Mouse (Mus musculus): ENCODE results near the gene Camsap2. TPM values are rescaled to one million over a fixed set of nuclear protein-coding genes. Genes with fewer than 3 reads are reported as not detected.

Camsap2 gene
- total and polyA plus RNA-seq, 2 experiments, result 2.3 to 8.9 TPM

- Histone ChIP-seq H3K79me2 (ENCODE audit: control insufficient read depth, insufficient read depth, low read length) (peaks cover 21% of the 10 kb centered on the region; the same call in 1 of the 2 replicates), H3K27me3 (ENCODE audit: control insufficient read depth, insufficient read depth, low read length) (no peaks in the 10 kb centered on the region), H3K9ac (ENCODE audit: low read depth, low read length) (no peak overlapping the region), H3K4me3 (ENCODE audit: insufficient read depth, low read depth, low read length) (no peak overlapping the region), H3K27ac (replicated peaks; ENCODE audit: insufficient read depth, low read depth, low read length) (no peak overlapping the region), H3K36me3 (ENCODE audit: control insufficient read depth, insufficient read depth, low read length) (0 out of 2 replicates have a peak, but pooled peaks cover 2% of the 10 kb centered on the region), H3K4me1 (ENCODE audit: control insufficient read depth, insufficient read depth, low read length) (peaks cover 7% of the 10 kb centered on the region)
- TF ChIP-seq POLR2A (IDR thresholded peaks at IDR 0.05; ENCODE audit: extremely low read depth, insufficient read depth, low read length), result no peak
- no peak for TF ChIP-seq CTCF (IDR thresholded peaks at IDR 0.05; ENCODE audit: low read depth, low read length)
- no peak for DNase-seq (ENCODE audit: extremely low read depth, low read depth, low spot score)
- 75% methylated on average over 3 of the region's 3 CpGs for whole genome bisulfite sequencing
Measured at GRCm38 (mm10) chr1:136340541-136340940, 5.4 kb downstream of the Camsap2 start.

- H3K36me3 ChIP-seq (ENCODE audit: control insufficient read depth, insufficient read depth, low read length), result 0 out of 2 replicates have a peak, but pooled peaks cover 2% of the 10 kb centered on the region
- H3K4me3 ChIP-seq (ENCODE audit: insufficient read depth, low read depth, low read length), result no peak overlapping the region
- H3K4me1 ChIP-seq (ENCODE audit: control insufficient read depth, insufficient read depth, low read length), result no peaks in the 10 kb centered on the region
- no peaks in the 10 kb centered on the region for H3K27me3 ChIP-seq (ENCODE audit: control insufficient read depth, insufficient read depth, low read length)
- DNase-seq (ENCODE audit: extremely low read depth, low read depth, low spot score), result no peak
- TF ChIP-seq CTCF (IDR thresholded peaks at IDR 0.05; ENCODE audit: low read depth, low read length) (no peak), POLR2A (IDR thresholded peaks at IDR 0.05; ENCODE audit: extremely low read depth, insufficient read depth, low read length) (no peak)
- 91% methylated on average over 10 of the region's 10 CpGs for WGBS
- H3K79me2 ChIP-seq (ENCODE audit: control insufficient read depth, insufficient read depth, low read length), result peaks cover 26% of the 10 kb centered on the region; the same call in 1 of the 2 replicates
- no peak overlapping the region for H3K27ac ChIP-seq (replicated peaks; ENCODE audit: insufficient read depth, low read depth, low read length)
- no peak overlapping the region for H3K9ac ChIP-seq (ENCODE audit: low read depth, low read length)
Measured at GRCm38 (mm10) chr1:136334743-136335142, 11.2 kb downstream of the Camsap2 start.

GRCm38 (mm10) chr1:136333512-136333911, 12.4 kb downstream of the Camsap2 start:
- no peak for DNase-seq (ENCODE audit: extremely low read depth, low read depth, low spot score)
- Histone ChIP-seq H3K9ac (ENCODE audit: low read depth, low read length) (no peak overlapping the region), H3K27ac (replicated peaks; ENCODE audit: insufficient read depth, low read depth, low read length) (no peak overlapping the region), H3K36me3 (ENCODE audit: control insufficient read depth, insufficient read depth, low read length) (0 out of 2 replicates have a peak, but pooled peaks cover 2% of the 10 kb centered on the region), H3K27me3 (ENCODE audit: control insufficient read depth, insufficient read depth, low read length) (no peaks in the 10 kb centered on the region), H3K4me1 (ENCODE audit: control insufficient read depth, insufficient read depth, low read length) (no peaks in the 10 kb centered on the region), H3K79me2 (ENCODE audit: control insufficient read depth, insufficient read depth, low read length) (peaks cover 28% of the 10 kb centered on the region; the same call in 1 of the 2 replicates), H3K4me3 (ENCODE audit: insufficient read depth, low read depth, low read length) (no peak overlapping the region)
- TF ChIP-seq POLR2A (IDR thresholded peaks at IDR 0.05; ENCODE audit: extremely low read depth, insufficient read depth, low read length) (no peak), CTCF (IDR thresholded peaks at IDR 0.05; ENCODE audit: low read depth, low read length) (no peak)
- WGBS, result 95% methylated on average over 3 of the region's 3 CpGs

GRCm38 (mm10) chr1:136333071-136333470, 12.8 kb downstream of the Camsap2 start:
- TF ChIP-seq POLR2A (IDR thresholded peaks at IDR 0.05; ENCODE audit: extremely low read depth, insufficient read depth, low read length), result no peak
- TF ChIP-seq CTCF (IDR thresholded peaks at IDR 0.05; ENCODE audit: low read depth, low read length), result no peak
- no peak for DNase-seq (ENCODE audit: extremely low read depth, low read depth, low spot score)
- H3K79me2 ChIP-seq (ENCODE audit: control insufficient read depth, insufficient read depth, low read length), result peaks cover 28% of the 10 kb centered on the region; the same call in 1 of the 2 replicates
- H3K36me3 ChIP-seq (ENCODE audit: control insufficient read depth, insufficient read depth, low read length), result 0 out of 2 replicates have a peak, but pooled peaks cover 2% of the 10 kb centered on the region
- H3K9ac ChIP-seq (ENCODE audit: low read depth, low read length), result no peak overlapping the region
- 91% methylated on average over 7 of the region's 7 CpGs for WGBS
- no peaks in the 10 kb centered on the region for H3K27me3 ChIP-seq (ENCODE audit: control insufficient read depth, insufficient read depth, low read length)
- H3K4me1 ChIP-seq (ENCODE audit: control insufficient read depth, insufficient read depth, low read length), result no peaks in the 10 kb centered on the region
- H3K27ac ChIP-seq (replicated peaks; ENCODE audit: insufficient read depth, low read depth, low read length), result no peak overlapping the region
- H3K4me3 ChIP-seq (ENCODE audit: insufficient read depth, low read depth, low read length), result no peak overlapping the region

GRCm38 (mm10) chr1:136331836-136332235, 14.1 kb downstream of the Camsap2 start:
- H3K27ac ChIP-seq (replicated peaks; ENCODE audit: insufficient read depth, low read depth, low read length), result no peak overlapping the region
- 0 out of 2 replicates have a peak, but pooled peaks cover 2% of the 10 kb centered on the region for H3K36me3 ChIP-seq (ENCODE audit: control insufficient read depth, insufficient read depth, low read length)
- 82% methylated on average over 4 of the region's 4 CpGs for WGBS
- DNase-seq (ENCODE audit: extremely low read depth, low read depth, low spot score), result no peak
- no peak overlapping the region for H3K9ac ChIP-seq (ENCODE audit: low read depth, low read length)
- TF ChIP-seq CTCF (IDR thresholded peaks at IDR 0.05; ENCODE audit: low read depth, low read length), result no peak
- TF ChIP-seq POLR2A (IDR thresholded peaks at IDR 0.05; ENCODE audit: extremely low read depth, insufficient read depth, low read length), result no peak
- no peaks in the 10 kb centered on the region for H3K4me1 ChIP-seq (ENCODE audit: control insufficient read depth, insufficient read depth, low read length)
- H3K27me3 ChIP-seq (ENCODE audit: control insufficient read depth, insufficient read depth, low read length), result no peaks in the 10 kb centered on the region
- H3K4me3 ChIP-seq (ENCODE audit: insufficient read depth, low read depth, low read length), result no peak overlapping the region
- H3K79me2 ChIP-seq (ENCODE audit: control insufficient read depth, insufficient read depth, low read length), result peaks cover 28% of the 10 kb centered on the region; the same call in 1 of the 2 replicates

- no peak for TF ChIP-seq POLR2A (IDR thresholded peaks at IDR 0.05; ENCODE audit: extremely low read depth, insufficient read depth, low read length)
- no peak for TF ChIP-seq CTCF (IDR thresholded peaks at IDR 0.05; ENCODE audit: low read depth, low read length)
- 75% methylated on average over 4 of the region's 4 CpGs for WGBS
- Histone ChIP-seq H3K27me3 (ENCODE audit: control insufficient read depth, insufficient read depth, low read length) (no peaks in the 10 kb centered on the region), H3K9ac (ENCODE audit: low read depth, low read length) (no peak overlapping the region), H3K36me3 (ENCODE audit: control insufficient read depth, insufficient read depth, low read length) (no peaks in the 10 kb centered on the region), H3K27ac (replicated peaks; ENCODE audit: insufficient read depth, low read depth, low read length) (no peak overlapping the region), H3K4me3 (ENCODE audit: insufficient read depth, low read depth, low read length) (no peak overlapping the region), H3K79me2 (ENCODE audit: control insufficient read depth, insufficient read depth, low read length) (peaks cover 25% of the 10 kb centered on the region; the same call in 1 of the 2 replicates), H3K4me1 (ENCODE audit: control insufficient read depth, insufficient read depth, low read length) (peaks cover 6% of the 10 kb centered on the region)
- no peak for DNase-seq (ENCODE audit: extremely low read depth, low read depth, low spot score)
Measured at GRCm38 (mm10) chr1:136329426-136329825, 16.5 kb downstream of the Camsap2 start.

Measured in liver, adult 2 months (tissue).